Mouse (Mus musculus): ENCODE data around the gene Sox4.

- TF ChIP-seq CTCF (IDR thresholded peaks at IDR 0.05; ENCODE audit: low read depth), result no peak
- peak; percentile 47; the same call in 1 of the 2 replicates for TF ChIP-seq EP300 (IDR thresholded peaks at IDR 0.05; ENCODE audit: low read depth)
Measured at GRCm38 (mm10) chr13:28953581-28953991, at the start of gene Sox4.

Measured in liver, postnatal 0 days (tissue).